Mouse (Mus musculus): ENCODE results near the gene Spata19. TPM values are rescaled to one million over a fixed set of nuclear protein-coding genes. Genes with fewer than 3 reads are reported as not detected.

The Spata19 gene
- 0.24 and 0.40 TPM in 2 replicates for polyA plus RNA-seq (2012; rRNA removed)

GRCm38 (mm10) chr9:27396500-27396899 lies at the start of gene Spata19:
TSS of gene Spata19 (plus strand) at chr9:27396800.

Other genes with a start within 250 kb of the Spata19 start
- gene Jam3, start 241.4 kb upstream of the Spata19 start, polyA plus RNA-seq (2012; rRNA removed), result 37.7 and 42.9 TPM in 2 replicates
- 9.6 and 10.1 TPM in 2 replicates for gene Igsf9b, start 97.6 kb upstream of the Spata19 start, polyA plus RNA-seq (2012; rRNA removed)

All from central nervous system, embryonic 18 days (tissue).